Mouse (Mus musculus) left cerebral cortex, postnatal 14 days (tissue): Measurements from ENCODE around the gene Rtn4. TPM values are rescaled to one million over a fixed set of nuclear protein-coding genes. Genes with fewer than 3 reads are reported as not detected.
"Not testable (repeated sequence)": the region's sequence is repeated elsewhere in the genome, so short reads cannot be mapped to it uniquely, and the experiment has no call there.

Source experiments
- DNase-seq, 2 experiments: peaks; one replicate each; pipeline ENCODE4 v3.0.0; 2021 to 2022; ENCODE audit warnings: low spot score in 2 of 2, mixed read lengths in 1 of 2
- intact Hi-C: fragments of 180-260 bp; cut with DNase I; formaldehyde crosslinking; loops from one replicate; pipeline ENCODE4 v1.15.1; 2025
- long read RNA-seq, 2 experiments: library from polyadenylated mRNA; stranded (forward); transcript quantifications; one replicate each; pipeline ENCODE4 v2.0.0; 2021
- total RNA-seq, 2 experiments: library from RNA; stranded (reverse); gene quantifications; 2 replicates each; pipeline ENCODE4 v1.2.3; 2021

Rtn4 gene
- 100 to 1,000 TPM; 639 to 692 TPM for total RNA-seq
- long read RNA-seq, experiment 1, transcript Rtn4-201 (7 exons, 1,773 nt): major isoform, 43 of 93 reads
- long read RNA-seq, experiment 1, partial matches to known transcripts: 6 of 93 reads
- long read RNA-seq, experiment 1, other reads (novel, unspliced or antisense): 41 of 93 reads
- long read RNA-seq, experiment 2, full-length matches to known transcripts: 21 of 42 reads
- long read RNA-seq, experiment 2, partial matches to known transcripts: 5 of 42 reads
- long read RNA-seq, experiment 2, other reads (novel, unspliced or antisense): 16 of 42 reads

DNA sequence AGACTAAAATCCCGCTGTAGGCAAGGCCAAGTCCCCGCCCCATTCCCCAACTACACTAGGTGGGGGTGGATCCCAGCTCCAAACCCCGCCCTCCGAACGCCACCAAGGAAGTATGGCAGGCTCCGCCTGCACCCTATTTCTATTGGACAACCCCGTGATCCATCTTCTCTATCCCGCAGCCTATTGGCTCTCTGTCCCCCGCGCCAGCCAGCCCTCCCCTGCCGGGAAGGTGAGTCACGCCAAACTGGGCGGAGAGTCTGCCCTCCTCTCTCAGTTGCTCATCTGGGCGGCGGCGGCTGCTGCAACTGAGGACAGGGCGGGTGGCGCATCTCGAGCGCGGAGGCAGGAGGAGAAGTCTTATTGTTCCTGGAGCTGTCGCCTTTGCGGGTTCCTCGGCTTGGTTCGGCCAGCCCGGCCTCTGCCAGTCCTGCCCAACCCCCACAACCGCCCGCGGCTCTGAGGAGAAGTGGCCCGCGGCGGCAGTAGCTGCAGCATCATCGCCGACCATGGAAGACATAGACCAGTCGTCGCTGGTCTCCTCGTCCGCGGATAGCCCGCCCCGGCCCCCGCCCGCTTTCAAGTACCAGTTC, at the start of gene Rtn4:
Gene Rtn4 (plus strand): TSS at position 265 of the 590 bp plus-strand sequence.
- intact Hi-C loops: loop anchor here (2.0 to 10.0 kb wide), 2 partner anchors 144 to 332 kb away; partner anchors contain the start of genes Eml6 and Rps27a
- peak; percentile 97 to 98 for DNase-seq

DNA sequence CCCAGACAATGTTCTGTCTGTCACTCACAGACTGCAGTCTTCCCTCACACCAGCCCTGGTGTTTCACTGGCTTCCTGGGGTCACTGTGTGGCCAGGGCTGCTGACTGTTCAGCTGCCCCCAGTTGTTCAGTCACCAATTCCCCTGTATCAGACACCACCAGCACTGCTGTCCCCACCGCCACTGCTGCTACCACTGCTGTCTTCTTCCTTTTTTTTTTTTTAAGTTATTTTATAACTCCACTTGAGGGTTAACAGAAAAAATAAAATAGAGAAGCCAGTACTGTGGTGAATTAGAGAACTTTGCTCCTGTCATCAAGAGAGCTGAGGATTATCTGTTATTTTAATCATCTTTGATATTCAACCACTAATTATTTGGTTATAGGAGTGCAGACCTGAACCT, 48.3 kb upstream of the Rtn4 start:
- intact Hi-C loops: no loop called here
- DNase-seq: no peak

DNA sequence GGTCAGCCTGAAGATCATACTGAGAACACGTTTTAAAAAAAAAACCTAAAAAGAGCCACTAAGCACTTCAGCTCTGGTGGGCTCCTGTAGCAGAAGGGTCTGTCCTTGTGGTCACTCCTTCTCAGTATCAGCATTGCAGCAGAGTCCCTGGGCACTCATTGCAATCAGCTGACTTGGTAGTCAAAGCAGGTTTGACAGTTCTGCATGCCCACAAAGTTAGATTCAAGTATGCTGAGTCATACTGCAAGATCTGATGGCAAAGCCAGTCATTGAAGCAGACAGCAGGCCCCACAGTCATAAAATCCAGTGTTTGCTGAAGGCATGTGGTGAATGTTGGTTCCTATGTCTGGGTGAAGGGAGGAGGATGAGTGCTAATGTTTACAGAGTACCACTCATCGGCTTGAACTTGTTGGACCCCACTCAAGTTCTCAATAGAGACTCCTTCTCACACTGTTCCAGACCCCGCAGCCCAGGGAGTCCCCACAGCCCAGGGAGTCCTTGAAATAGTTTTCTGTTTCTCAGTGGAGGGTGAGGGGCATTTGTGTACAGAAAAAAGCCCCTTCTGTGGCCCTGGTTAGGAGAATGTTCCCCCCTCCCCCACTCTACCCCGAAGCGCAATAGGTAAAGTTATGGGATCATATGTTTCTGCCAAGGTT, 47.2 kb upstream of the Rtn4 start:
- intact Hi-C loops: no loop called here
- no peak for DNase-seq

DNA sequence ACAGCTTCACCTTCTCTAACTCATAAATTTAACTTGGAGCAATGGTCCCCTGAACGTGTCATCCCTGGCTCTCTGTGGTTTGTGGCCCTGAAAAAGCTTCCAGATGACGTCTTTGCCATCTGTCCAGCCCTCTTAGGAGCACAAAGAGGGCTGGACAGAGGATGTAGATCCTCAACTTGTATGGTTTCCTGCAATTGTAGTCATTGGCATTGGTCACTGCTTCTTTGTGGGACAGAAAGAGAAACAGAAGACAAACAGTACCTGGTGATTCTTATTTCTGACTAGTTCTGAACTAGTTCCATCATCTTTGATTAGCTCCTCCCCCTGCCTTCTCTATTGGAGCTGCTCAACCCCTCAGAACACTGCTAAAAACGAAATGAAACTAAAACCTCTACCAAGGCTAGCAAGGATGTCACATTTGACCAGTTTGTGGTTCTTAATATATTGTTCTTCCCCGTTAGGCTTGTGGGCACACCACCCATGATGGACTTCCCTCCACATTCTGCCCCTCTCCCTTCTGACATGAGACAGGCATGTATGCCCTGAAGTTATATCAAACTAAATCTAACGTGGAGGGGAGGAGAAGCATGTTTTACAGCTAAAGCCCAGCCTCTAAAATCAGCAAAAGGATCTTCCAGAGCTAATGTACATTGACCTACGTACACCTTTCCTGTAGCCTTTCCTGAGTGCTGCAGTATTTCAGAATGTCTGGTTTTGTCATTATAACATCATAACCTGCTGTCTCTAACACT, 45.0 kb upstream of the Rtn4 start:
- no peak for DNase-seq
- intact Hi-C loops: no loop called here

DNA sequence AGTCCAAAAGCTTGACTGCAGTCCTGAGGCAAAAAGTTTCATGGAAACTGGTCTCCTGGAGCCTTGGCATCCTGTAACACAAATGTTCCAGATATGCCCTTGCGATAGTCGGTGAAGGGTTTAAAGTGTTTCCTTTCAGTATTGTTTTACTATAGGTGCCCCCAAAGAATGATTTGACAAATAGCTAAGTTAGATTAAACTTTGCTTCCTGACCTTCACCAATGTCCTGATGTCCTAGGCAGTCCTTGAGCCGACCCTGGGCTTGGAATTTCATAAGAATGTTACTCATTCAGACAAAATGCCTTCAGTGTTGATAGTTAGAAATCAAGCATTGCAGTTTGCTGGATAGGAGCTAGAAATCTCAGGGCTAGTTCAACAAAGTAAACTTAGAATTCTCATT, 37.4 kb upstream of the Rtn4 start:
- intact Hi-C loops, DNase-seq: not testable (repeated sequence)

DNA sequence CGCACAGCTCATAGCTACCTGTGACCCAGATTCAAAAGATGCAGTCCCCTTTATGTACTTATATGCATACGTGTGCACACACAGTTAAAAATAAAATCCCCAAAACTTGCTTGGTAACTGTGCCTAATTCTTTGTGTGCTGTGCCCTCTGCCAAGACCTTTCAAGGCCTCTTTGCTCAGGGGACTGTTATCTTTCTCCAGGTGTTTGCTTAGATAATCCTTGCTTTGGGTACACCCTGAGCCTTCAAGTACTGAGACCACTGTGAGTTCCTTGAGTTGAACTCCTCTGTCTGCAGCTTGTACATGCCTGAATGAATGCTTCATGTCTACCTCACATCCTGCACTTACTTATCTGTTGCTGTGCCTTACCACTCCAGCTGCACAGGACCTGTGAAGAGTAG, 32.0 kb upstream of the Rtn4 start:
- DNase-seq: no peak
- intact Hi-C loops: no loop called here

DNA sequence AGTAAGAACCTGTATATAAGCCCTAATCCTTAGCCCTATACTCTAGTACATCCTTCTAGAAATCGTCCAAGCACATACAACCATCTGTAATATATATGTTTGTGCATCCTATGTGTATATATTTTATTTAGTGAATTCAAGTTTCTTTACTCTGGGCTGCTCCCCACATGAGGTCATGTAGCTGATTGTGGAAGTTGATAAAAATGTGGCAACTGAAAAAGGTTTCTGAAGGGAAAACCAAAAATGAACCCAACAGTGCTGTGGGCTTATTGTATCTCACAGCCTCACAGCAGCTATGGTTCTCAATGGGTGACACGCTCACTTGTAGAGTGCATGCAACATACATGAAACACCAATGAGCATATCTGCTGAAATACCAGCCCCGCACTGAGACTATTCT, 25.1 kb upstream of the Rtn4 start:
- intact Hi-C loops: no loop called here

DNA sequence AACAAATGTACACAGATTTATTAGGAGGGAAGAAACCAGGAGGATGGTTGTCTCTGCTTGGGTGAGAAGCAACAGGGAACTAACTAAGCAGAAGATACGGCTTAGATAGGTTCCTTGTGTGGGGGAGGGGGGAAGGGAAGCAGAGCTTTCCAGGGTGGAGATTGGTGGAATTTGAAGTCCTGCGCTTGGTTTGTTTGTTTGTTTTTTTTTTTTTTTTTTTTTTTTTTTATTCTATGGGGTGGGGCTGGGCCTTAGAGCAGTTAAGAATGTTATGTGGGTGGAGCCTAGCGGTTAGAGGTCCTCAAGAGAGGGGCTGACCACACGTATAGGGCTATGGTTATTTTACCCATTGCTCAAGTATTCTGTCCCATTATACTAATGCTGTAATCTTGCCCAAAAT, 23.0 kb upstream of the Rtn4 start:
- intact Hi-C loops: no loop called here
- no peak for DNase-seq

More for the DNA sequence above, 25.1 kb upstream of the Rtn4 start:
- no peak for DNase-seq

DNA sequence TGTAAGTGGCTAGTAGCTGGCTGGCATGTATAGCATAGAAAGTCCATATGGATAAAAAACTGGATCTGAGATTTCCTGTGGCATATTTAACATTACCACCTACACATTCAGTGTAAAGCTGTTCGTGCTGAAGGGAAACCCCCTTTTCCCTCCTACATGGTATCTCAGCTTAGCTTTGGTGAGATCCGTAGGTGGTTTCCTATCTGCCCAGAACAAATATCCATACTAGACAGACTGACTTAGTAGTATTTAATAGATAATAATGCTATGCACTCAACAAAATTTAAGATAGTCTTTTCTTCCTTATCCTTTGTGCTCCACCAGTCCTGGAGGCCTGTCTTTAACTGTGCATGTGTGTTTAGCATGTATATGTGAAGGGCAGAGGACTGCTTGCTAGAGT, 19.4 kb upstream of the Rtn4 start:
- peak; percentile 19 to 52 for DNase-seq
- intact Hi-C loops: no loop called here

DNA sequence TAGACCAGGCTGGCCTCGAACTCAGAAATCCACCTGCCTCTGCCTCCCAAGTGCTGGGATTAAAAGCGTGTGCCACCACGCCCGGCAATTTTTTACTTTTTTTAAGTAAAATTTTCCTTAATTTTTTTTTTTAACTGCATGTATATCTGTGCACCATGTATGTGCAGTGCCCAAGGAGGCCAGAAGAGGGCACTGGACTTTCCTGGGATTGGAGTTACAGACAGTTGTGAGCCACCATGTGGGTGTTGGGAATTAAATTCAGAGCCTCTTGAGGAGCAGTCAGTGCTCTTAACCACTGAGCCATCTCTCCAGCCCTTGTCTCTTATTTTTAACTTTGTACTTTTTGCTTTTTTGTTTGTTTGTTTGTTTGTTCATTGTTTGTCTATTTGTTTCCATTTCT, 16.0 kb upstream of the Rtn4 start:
- intact Hi-C loops: no loop called here
- no peak for DNase-seq

DNA sequence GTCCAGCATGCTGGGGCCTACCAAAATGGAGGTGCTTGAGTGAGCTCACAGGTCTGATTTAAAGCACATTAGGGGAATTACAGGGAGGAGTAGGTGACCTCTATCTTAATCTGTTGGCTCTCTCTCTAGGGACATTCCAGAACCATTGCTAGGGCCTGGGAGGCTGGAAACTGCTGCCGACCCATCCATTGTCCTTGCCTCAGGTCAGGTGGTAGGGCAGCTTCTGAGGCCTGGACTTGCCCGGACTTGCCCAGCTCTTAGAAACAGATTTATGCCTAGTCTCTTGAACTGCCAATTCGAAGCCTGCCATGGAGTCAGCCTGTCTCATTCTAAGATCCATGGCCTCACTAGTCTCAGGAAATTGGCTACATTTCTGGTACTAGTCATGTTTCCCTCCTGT, 12.8 kb upstream of the Rtn4 start:
- DNase-seq: no peak
- intact Hi-C loops: no loop called here

DNA sequence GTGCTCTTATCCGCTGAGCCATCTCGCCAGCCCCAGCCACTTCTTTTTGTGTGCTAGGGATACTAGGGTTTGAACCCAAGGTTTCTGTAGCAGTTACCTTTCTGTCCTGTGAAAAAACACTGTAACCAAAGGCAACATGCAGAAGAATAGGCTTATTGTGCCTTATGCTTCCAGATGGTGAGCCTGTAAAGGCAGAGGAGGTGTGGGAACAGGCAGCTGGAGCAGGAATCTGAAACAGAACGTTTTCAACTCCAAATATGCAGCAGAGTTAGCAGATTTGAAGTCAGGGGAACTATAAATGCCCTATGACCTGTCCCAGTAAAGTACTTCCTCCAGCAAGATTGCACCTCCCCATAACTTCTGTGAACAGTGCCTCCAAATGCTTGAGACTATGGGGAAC, 12.0 kb upstream of the Rtn4 start:
- DNase-seq: no peak
- intact Hi-C loops: no loop called here

DNA sequence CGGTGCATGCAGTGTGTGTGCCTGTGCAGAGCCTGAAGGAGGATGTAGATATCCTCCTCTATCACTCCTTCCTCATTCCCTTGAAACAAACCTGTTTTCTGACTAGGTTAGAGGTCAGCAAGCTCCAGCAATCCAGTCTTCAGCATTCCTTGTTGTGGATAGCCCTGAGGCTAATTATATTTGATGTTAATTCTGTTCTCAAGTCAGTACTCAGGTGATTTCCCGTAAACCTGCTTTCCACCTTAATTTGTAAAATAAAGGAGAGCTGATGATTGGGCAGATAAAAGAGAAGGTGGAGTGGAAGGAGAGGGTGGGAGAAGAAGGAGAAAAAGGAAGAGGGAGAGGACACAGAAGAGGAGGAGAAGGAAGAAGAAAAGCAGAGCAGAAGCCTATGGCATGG, 8.5 kb upstream of the Rtn4 start:
- intact Hi-C loops: no loop called here
- DNase-seq: no peak

DNA sequence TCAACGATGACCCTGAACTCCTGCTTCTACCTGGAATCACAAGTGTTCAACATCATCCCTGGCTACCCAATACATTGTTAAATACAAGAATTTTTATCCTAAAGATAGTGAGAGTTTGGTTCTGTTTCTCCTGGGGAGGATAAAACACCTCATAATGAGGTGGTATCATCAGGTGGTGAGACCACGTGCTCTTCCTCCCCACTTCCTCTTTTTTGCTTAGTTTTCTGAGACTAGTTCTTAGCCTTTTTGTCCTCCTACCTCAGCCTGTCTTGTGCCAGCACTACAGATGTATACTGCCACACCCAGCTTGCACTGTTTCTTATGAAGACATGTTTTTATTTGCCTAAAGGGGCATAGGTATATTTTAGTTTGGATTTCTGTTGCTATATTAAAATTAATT, 6.6 kb upstream of the Rtn4 start:
- intact Hi-C loops: no loop called here

DNA sequence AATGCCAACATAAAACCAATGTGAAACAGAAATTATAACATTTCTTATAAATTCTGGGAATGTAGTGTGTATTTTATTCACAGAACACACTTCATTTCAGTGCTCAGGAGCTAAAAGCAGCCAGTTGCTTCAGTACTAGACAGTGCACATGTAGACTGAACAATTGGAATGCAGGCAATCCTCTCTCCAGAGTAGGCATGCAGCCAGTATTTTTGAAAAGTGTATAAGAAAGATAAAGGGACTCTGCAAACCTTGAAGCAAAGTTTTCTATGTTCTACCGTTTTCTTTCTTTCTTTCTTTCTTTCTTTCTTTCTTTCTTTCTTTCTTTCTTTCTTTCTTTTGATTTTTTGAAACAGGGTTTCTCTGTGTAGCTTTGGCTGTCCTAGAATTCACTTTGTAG, 1.2 kb upstream of the Rtn4 start:
- intact Hi-C loops: loop anchor here (10.0 kb wide), 1 partner anchor 333 kb away; the partner anchor contains the start of gene Eml6
- DNase-seq: no peak

More for the DNA sequence above, 6.6 kb upstream of the Rtn4 start:
- no peak for DNase-seq

DNA sequence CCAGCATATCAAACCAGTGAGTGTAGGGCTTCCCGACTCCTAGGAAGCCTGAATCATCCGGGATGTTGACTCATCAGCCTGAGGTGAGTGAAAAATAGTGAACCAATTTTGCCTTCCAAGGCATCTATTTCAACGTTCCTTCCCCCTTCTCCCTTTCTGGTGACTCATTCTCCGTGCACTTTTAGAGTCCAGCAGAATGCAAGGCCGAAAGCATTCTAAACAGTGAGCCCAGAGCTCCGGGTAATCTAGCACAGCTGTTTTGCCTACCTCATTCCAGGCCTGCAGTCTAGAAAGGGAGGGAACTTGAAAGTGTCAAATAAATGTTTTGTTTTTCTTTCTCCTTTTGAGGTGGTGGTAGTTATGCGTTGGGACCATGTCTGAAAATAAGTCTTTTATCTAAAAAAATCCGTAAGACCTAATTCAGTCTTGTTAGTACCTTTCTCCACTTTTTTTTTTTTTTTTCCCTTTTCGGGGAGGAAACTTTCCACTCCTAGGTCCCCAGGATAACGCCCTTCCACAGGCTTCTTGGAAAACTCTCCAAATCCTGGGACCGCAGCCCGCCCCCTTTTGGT, 550 bp upstream of the Rtn4 start:
- intact Hi-C loops: loop anchor here (2.0 to 10.0 kb wide), 2 partner anchors 143 to 333 kb away; partner anchors contain the start of genes Eml6 and Rps27a
- peak; percentile 19 to 21 for DNase-seq

DNA sequence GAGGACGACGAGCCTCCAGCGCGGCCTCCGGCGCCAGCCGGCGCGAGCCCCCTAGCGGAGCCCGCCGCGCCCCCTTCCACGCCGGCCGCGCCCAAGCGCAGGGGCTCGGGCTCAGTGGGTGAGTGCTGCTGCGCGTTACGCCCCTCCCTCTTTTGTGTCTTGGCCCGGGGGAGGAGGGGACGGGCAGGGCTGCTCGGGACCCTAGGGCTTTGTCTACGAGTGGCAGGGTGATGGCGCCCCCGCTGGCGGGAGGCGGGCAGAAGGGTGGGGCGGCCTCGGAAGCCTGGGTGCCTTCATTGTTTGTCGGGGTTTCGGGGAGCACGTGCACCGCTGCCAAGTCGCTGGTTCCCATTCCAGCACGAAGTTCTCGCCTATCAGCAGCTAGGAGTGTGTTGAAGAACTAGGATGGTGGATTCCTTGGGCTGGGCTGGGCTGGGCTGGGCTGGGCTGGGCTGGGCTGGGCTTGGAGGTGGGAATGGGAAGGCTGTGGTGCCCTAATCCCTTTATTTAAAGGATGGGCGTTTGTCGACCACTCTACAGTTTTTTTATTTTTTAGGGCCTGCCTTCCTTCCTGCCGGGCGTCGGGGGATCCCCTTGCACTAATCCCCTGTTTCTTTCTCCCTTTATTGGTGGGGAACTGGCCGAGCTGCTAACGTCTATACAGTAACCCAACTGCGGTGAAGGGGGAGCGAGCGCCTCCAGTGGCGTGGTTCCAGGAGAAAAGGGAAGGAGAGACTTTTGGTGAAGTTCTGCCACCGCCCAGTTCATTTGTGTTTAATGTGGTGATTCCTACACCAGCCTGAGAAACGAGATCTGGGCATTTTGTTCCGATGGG, 1.0 kb downstream of the Rtn4 start:
- intact Hi-C loops: loop anchor here (2.0 to 10.0 kb wide), 2 partner anchors 145 to 331 kb away; partner anchors contain the start of genes Eml6 and Rps27a
- peak; percentile 83 to 84 for DNase-seq

DNA sequence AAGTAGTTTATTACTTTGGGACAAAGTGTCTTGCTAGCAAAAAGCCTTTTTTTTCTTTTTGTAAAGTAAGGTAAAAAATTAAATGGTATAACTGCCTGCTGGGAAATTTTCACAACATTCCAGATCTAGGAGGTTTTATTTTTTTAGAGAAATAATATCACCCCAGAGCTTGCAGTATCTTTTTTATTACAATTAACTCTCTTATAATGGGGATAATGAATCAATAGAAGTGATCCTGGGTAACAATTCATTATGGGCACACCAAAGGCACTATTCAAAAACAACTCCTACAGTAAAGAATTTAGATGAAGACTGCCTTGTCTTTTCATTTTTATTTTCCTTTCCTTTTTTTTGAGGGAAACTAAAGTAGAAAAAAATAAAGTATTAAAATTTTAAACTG, 2.0 kb downstream of the Rtn4 start:
- no peak for DNase-seq
- intact Hi-C loops: loop anchor here (10.0 kb wide), 1 partner anchor 330 kb away; the partner anchor contains the start of gene Eml6

DNA sequence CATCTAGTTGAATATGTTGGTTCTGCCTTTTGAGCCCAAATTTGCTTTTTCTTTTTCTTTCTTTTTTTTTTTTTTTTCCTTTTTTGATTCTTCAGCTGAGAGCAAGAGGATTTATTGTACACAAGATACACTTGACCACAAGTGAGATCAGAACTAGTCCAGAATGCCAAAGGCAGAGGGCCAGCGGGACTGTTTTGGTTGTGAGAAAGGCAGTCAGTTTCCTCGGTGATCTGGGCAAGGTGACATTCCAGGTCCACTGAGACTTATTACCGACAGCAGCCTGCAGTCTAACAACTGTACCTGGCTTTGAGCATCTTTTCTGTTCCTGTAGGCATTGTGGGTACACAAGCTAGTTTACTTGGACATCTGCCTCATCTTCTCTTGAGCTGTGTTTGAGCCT, 10.0 kb downstream of the Rtn4 start:
- no peak for DNase-seq

More for the DNA sequence above, 10.0 kb downstream of the Rtn4 start:
- intact Hi-C loops: no loop called here
